Mouse (Mus musculus) ES-Bruce4 (cell line): ENCODE data around the gene Hoxb9.

Experiments used
- CTCF ChIP-seq: IDR thresholded peaks from one replicate; pipeline ENCODE4 v1.8.1; 2011; ENCODE audit warnings: low read depth, low read length
- EP300 ChIP-seq: IDR thresholded peaks from 2 replicates; pipeline ENCODE4 v1.6.1; 2011; ENCODE audit warnings: low read depth, low read length; ENCODE audit not compliant: insufficient read depth
- POLR2A ChIP-seq: IDR thresholded peaks from one replicate; pipeline ENCODE4 v1.8.1; 2011; ENCODE audit warnings: low read length; ENCODE audit not compliant: insufficient read depth

- no peak for TF ChIP-seq POLR2A
- TF ChIP-seq CTCF = no peak
- no peak for TF ChIP-seq EP300
These were observed 47.3 kb downstream of the Hoxb9 start for GRCm38 (mm10) chr11:96318368-96319070.
